Mouse (Mus musculus): ENCODE results near the gene Itpkb. TPM values are rescaled to one million over a fixed set of nuclear protein-coding genes. Genes with fewer than 3 reads are reported as not detected.

Itpkb gene
- polyA plus RNA-seq, 1 experiment = 12.5 TPM

- no peak overlapping the region for H3K4me3 ChIP-seq (ENCODE audit: insufficient read depth, low read length)
- TF ChIP-seq CTCF (IDR thresholded peaks at IDR 0.05; ENCODE audit: borderline replicate concordance, insufficient read depth, low read length) (no peak), POLR2A (IDR thresholded peaks at IDR 0.05; ENCODE audit: low read depth, low read length) (no peak)
- no peak overlapping the region for H3K27ac ChIP-seq (ENCODE audit: insufficient read depth, low read length)
- H3K4me1 ChIP-seq (ENCODE audit: control insufficient read depth, insufficient read depth, low read length) = peaks cover 8% of the 10 kb centered on the region; the same call in 1 of the 2 replicates
Measured at GRCm38 (mm10) chr1:180313517-180314440, 16.5 kb upstream of the Itpkb start.

DNA sequence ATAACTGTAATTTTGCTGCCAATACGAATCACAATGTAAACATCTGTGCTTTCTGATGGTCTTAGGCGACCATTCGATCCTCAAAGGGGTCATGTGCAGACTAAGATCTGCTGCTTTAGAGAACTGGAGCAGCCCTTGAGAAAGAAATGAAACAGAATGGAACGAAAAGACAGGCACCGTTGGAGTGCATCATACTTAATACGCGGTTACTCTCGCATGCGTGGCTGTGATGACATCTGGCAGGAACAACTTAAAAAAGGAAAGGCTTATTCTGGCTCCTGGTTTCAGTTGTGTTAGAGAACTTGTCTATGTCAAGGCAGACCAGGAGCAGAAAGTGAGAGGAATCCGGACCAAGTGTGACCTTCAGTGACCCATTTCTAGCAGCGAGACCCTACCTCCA is 15.6 kb upstream of the Itpkb start:
- TF ChIP-seq POLR2A (IDR thresholded peaks at IDR 0.05; ENCODE audit: low read depth, low read length) (no peak), CTCF (IDR thresholded peaks at IDR 0.05; ENCODE audit: borderline replicate concordance, insufficient read depth, low read length) (no peak)
- peaks cover 8% of the 10 kb centered on the region; the same call in 1 of the 2 replicates for H3K4me1 ChIP-seq (ENCODE audit: control insufficient read depth, insufficient read depth, low read length)
- no peak overlapping the region for H3K27ac ChIP-seq (ENCODE audit: insufficient read depth, low read length)
- H3K4me3 ChIP-seq (ENCODE audit: insufficient read depth, low read length) = no peak overlapping the region

DNA sequence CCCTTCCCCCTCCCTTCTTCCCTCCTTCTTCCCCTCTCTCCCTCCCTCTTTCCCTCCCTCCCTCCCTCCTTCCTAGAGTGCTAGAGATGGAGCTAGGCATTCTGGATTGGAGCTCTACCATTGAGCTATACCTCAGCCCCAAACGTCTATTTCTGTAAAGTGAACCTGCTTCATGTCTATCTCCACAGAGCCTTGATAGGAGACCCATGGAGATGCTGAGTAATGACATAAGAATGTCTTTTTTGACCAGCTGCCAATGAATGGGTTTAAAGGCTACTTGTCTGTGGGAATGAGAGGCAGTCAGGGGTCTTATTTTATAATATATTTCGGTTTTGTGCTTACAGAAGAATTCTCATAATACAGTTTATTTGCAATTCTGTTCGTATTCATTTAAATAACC is 15.2 kb upstream of the Itpkb start:
- TF ChIP-seq POLR2A (IDR thresholded peaks at IDR 0.05; ENCODE audit: low read depth, low read length) (no peak), CTCF (IDR thresholded peaks at IDR 0.05; ENCODE audit: borderline replicate concordance, insufficient read depth, low read length) (no peak)
- Histone ChIP-seq H3K27ac (ENCODE audit: insufficient read depth, low read length) (no peak overlapping the region), H3K4me3 (ENCODE audit: insufficient read depth, low read length) (no peak overlapping the region), H3K4me1 (ENCODE audit: control insufficient read depth, insufficient read depth, low read length) (peaks cover 8% of the 10 kb centered on the region; the same call in 1 of the 2 replicates)

DNA sequence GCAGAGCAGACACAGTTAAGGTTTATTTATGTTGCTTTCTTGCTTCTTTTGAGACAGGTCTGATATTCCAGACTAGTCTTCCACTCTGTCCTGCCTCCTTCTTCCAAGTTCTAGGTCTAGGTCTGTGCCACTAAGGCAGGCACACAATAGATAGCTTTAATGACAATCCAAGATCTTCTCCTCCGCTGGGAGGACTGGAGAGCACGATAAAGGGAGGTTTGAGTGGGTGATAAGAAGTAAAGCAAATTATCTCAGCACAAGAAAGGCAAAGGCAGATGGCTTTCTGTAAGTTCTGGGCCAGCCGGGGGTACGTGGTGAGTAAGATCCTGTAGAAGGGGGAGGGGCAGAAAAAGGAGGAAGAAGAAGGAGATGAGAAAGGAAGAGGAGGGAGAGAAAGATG is 12.8 kb upstream of the Itpkb start:
- Histone ChIP-seq H3K27ac (ENCODE audit: insufficient read depth, low read length) (no peak overlapping the region), H3K4me1 (ENCODE audit: control insufficient read depth, insufficient read depth, low read length) (peaks cover 8% of the 10 kb centered on the region; the same call in 1 of the 2 replicates)
- TF ChIP-seq CTCF (IDR thresholded peaks at IDR 0.05; ENCODE audit: borderline replicate concordance, insufficient read depth, low read length) (no peak), POLR2A (IDR thresholded peaks at IDR 0.05; ENCODE audit: low read depth, low read length) (no peak)

GRCm38 (mm10) chr1:180318407-180318806 is 11.9 kb upstream of the Itpkb start:
- Histone ChIP-seq H3K27ac (ENCODE audit: insufficient read depth, low read length) (no peak overlapping the region), H3K4me3 (ENCODE audit: insufficient read depth, low read length) (no peak overlapping the region), H3K4me1 (ENCODE audit: control insufficient read depth, insufficient read depth, low read length) (peaks cover 8% of the 10 kb centered on the region; the same call in 1 of the 2 replicates)
- TF ChIP-seq CTCF (IDR thresholded peaks at IDR 0.05; ENCODE audit: borderline replicate concordance, insufficient read depth, low read length) (no peak), POLR2A (IDR thresholded peaks at IDR 0.05; ENCODE audit: low read depth, low read length) (no peak)

More for the DNA sequence above, 12.8 kb upstream of the Itpkb start:
- no peak overlapping the region for H3K4me3 ChIP-seq (ENCODE audit: insufficient read depth, low read length)

DNA sequence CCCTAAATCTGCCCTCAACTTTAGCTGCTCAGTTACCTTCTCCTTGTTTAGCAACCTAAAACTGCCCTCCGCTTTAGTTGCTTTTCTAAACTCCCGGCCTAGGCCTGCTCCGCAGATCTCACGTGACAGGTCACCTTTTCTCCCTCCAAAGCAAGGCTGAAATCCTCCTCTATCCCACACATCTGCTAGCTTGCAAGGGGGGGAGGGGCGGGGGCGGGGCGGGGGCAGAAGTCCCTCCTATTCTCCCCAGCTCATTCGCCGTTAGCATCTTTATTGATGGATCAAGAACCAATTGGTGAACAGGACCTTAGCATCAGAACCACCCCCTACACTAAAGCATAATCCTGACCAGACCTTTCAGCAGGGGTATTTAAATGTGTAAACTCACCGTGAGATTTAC is 10.4 kb upstream of the Itpkb start:
- Histone ChIP-seq H3K4me1 (ENCODE audit: control insufficient read depth, insufficient read depth, low read length) (peaks cover 1% of the 10 kb centered on the region; the same call in 1 of the 2 replicates), H3K4me3 (ENCODE audit: insufficient read depth, low read length) (no peak overlapping the region), H3K27ac (ENCODE audit: insufficient read depth, low read length) (no peak overlapping the region)
- TF ChIP-seq POLR2A (IDR thresholded peaks at IDR 0.05; ENCODE audit: low read depth, low read length) (no peak), CTCF (IDR thresholded peaks at IDR 0.05; ENCODE audit: borderline replicate concordance, insufficient read depth, low read length) (no peak)

DNA sequence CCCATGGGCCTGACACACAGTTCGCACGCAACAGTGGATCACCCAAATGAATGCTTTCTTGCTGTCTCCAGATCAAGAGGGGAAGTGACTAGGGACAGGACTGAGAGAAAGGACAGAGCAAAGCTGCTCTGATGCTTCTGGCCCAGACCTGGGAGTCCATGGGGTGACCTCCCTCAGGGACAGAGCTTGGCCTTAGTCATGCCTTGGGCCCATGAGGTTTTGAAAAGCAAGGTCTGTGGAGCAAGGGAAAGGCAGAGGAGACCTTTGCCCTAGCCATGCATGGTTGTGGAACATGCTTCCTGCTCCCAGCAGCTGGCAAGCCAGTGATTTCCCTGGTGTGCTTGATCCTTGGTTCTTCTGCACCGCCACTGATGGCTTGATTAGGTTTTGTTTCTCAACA is 7.4 kb upstream of the Itpkb start:
- Histone ChIP-seq H3K4me3 (ENCODE audit: insufficient read depth, low read length) (no peak overlapping the region), H3K4me1 (ENCODE audit: control insufficient read depth, insufficient read depth, low read length) (no peaks in the 10 kb centered on the region), H3K27ac (ENCODE audit: insufficient read depth, low read length) (no peak overlapping the region)
- TF ChIP-seq CTCF (IDR thresholded peaks at IDR 0.05; ENCODE audit: borderline replicate concordance, insufficient read depth, low read length) (no peak), POLR2A (IDR thresholded peaks at IDR 0.05; ENCODE audit: low read depth, low read length) (no peak)

- no peaks in the 10 kb centered on the region for H3K4me1 ChIP-seq (ENCODE audit: control insufficient read depth, insufficient read depth, low read length)
- no peak overlapping the region for H3K4me3 ChIP-seq (ENCODE audit: insufficient read depth, low read length)
- H3K27ac ChIP-seq (ENCODE audit: insufficient read depth, low read length) = no peak overlapping the region
- no peak for TF ChIP-seq CTCF (IDR thresholded peaks at IDR 0.05; ENCODE audit: borderline replicate concordance, insufficient read depth, low read length)
- TF ChIP-seq POLR2A (IDR thresholded peaks at IDR 0.05; ENCODE audit: low read depth, low read length) = no peak
Measured at GRCm38 (mm10) chr1:180323491-180323890, 6.8 kb upstream of the Itpkb start.

- no peak overlapping the region for H3K4me3 ChIP-seq (ENCODE audit: insufficient read depth, low read length)
- TF ChIP-seq CTCF (IDR thresholded peaks at IDR 0.05; ENCODE audit: borderline replicate concordance, insufficient read depth, low read length) (no peak), POLR2A (IDR thresholded peaks at IDR 0.05; ENCODE audit: low read depth, low read length) (no peak)
- H3K27ac ChIP-seq (ENCODE audit: insufficient read depth, low read length) = no peak overlapping the region
- no peaks in the 10 kb centered on the region for H3K4me1 ChIP-seq (ENCODE audit: control insufficient read depth, insufficient read depth, low read length)
Measured at GRCm38 (mm10) chr1:180324271-180324670, 6.0 kb upstream of the Itpkb start.
